Mouse (Mus musculus) heart, embryonic 11.5 days (tissue): ENCODE data around the gene Klhl6. TPM values are rescaled to one million over a fixed set of nuclear protein-coding genes. Genes with fewer than 3 reads are reported as not detected.
A peak's percentile ranks its signal among the peaks of the same experiment; 100 is the strongest.

ENCODE experiments used
- ATAC-seq: fragments of 200-750 bp; cut with Nextera tagmentation; replicated peaks from 2 replicates; pipeline ENCODE4 v1.8.0; 2017; ENCODE audit warnings: moderate library complexity; ENCODE audit not compliant: insufficient number of reproducible peaks, low FRiP score, low TSS enrichment
- H3K27ac ChIP-seq: fragments of 300-500 bp; sonication (generic); 2 replicates; pipeline ENCODE4 v1.5.1; 2014; ENCODE audit warnings: mild to moderate bottlenecking, low read depth, low read length
- H3K27me3 ChIP-seq: fragments of 300-500 bp; sonication (generic); 2 replicates; pipeline ENCODE4 v1.6.1; 2014; ENCODE audit warnings: mild to moderate bottlenecking, low read length, mixed read lengths; ENCODE audit not compliant: control insufficient read depth, insufficient read depth
- H3K36me3 ChIP-seq: fragments of 300-500 bp; sonication (generic); 2 replicates; pipeline ENCODE4 v1.6.1; 2014; ENCODE audit warnings: mild to moderate bottlenecking, low read length, moderate library complexity, mixed read lengths; ENCODE audit not compliant: control insufficient read depth, insufficient read depth
- H3K4me1 ChIP-seq: fragments of 300-500 bp; sonication (generic); 2 replicates; pipeline ENCODE4 v1.6.1; 2014; ENCODE audit warnings: low read length; ENCODE audit not compliant: control insufficient read depth, insufficient read depth
- H3K4me2 ChIP-seq: fragments of 300-500 bp; sonication (generic); 2 replicates; pipeline ENCODE4 v1.6.1; 2014; ENCODE audit warnings: mild to moderate bottlenecking, moderate library complexity
- H3K4me3 ChIP-seq: fragments of 300-500 bp; sonication (generic); 2 replicates; pipeline ENCODE4 v1.5.1; 2014; ENCODE audit warnings: low read depth, low read length
- H3K9ac ChIP-seq: fragments of 300-500 bp; sonication (generic); 2 replicates; pipeline ENCODE4 v1.6.1; 2014; ENCODE audit warnings: mild to moderate bottlenecking, low read depth, low read length, moderate library complexity
- H3K9me3 ChIP-seq: fragments of 300-500 bp; sonication (generic); replicated peaks from 2 replicates; pipeline ENCODE4 v1.6.1; 2016; ENCODE audit warnings: low read length; ENCODE audit not compliant: control insufficient read depth
- WGBS: fragments of 180-500 bp; shearing (Covaris S2); extraction: QIAGEN DNeasy Blood & Tissue Kit; methylation state at CpG from one replicate; pipeline ENCODE4 v1.1.7; 2014; ENCODE audit not compliant: insufficient replicate concordance; 5-methylcytosine and 5-hydroxymethylcytosine counted together
- polyA plus RNA-seq: library from polyadenylated mRNA; unstranded; fragments of >200 nt; fragmentation: Nextera tagmentation; extraction: Ambion mirVana; gene quantifications from 2 replicates; pipeline ENCODE4 v1.2.1, GENCODE M21; 2014

Gene Klhl6
- polyA plus RNA-seq, 1 experiment from 2014 or later: 29.2 TPM

DNA sequence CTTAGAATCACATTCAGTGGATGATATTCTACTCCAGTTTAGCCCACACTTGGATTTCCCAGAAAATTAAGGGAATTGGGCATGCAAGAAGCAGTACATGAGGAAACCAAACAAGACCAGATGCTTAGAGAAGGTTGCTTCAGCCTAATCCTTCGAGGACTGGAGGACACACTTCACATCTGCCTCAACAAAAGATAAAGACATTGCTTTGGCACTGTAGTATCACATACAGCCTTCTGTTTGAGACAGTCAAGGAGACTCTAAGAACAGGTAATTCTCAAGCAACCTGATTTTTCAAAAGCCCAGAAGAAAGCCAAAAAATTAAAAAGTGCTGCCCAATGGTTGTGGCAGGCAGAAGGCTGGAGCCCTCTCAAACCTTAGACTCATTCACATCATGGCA is 16.4 kb downstream of the Klhl6 start:
- no peaks in the 10 kb centered on the region for H3K9me3 ChIP-seq
- no peak for ATAC-seq
- no peak overlapping the region for H3K9ac ChIP-seq
- H3K36me3 ChIP-seq: no peaks in the 10 kb centered on the region
- H3K27ac ChIP-seq: no peak overlapping the region
- no peaks in the 10 kb centered on the region for H3K27me3 ChIP-seq
- H3K4me2 ChIP-seq: no peak overlapping the region
- no peak overlapping the region for H3K4me3 ChIP-seq
- no peaks in the 10 kb centered on the region for H3K4me1 ChIP-seq
- 50% methylated on average over 1 of the region's 1 CpGs for WGBS

DNA sequence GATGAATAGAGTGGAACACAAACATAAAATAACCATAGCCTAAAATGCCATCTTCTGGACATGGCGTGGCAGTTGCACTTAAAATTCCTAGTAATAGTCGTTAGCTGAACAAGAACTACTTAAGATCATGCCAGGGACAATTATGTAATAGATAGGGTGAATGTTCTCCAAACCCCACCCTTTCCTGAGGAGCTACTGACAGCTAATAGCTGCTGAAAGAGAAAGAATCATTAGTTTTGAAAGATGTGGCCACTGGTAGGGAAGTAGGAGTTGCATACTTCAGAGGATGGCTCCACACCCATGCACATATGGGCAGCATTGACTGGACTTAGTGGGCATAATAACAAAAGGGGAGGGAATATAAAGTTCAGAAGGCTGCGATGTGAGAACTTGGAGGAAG is 19.9 kb downstream of the Klhl6 start:
- Histone ChIP-seq H3K9me3 (no peaks in the 10 kb centered on the region), H3K36me3 (no peaks in the 10 kb centered on the region), H3K4me2 (no peak overlapping the region), H3K4me3 (no peak overlapping the region), H3K27me3 (no peaks in the 10 kb centered on the region), H3K4me1 (no peaks in the 10 kb centered on the region; the same call in 1 of the 2 replicates), H3K9ac (no peak overlapping the region), H3K27ac (no peak overlapping the region)
- ATAC-seq: no peak
- 75% methylated on average over 3 of the region's 3 CpGs for WGBS

DNA sequence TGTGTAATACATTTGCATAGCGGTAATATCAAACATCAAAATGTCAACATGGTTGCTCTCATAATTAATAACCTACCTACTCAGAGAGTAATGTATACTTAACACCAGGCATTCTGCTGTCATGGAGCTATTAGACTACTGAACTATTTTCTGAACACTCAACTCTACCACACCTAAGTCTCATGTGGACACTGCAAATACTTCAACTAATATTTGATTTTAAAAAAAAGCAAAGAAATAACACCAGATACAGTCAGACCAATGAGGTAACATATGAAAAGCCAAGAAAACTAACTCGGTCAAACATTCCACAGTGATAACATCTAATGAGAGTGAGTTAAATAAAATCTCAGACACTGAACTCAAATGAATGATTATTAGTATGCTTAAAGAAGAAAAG is 21.8 kb downstream of the Klhl6 start:
- no peak for ATAC-seq
- H3K27ac ChIP-seq: 0 out of 2 replicates have a peak overlapping the region, but pooled peaks have one; percentile 32
- H3K4me1 ChIP-seq: no peaks in the 10 kb centered on the region; the same call in 1 of the 2 replicates
- H3K4me3 ChIP-seq: no peak overlapping the region
- H3K4me2 ChIP-seq: no peak overlapping the region
- H3K9me3 ChIP-seq: no peaks in the 10 kb centered on the region
- H3K36me3 ChIP-seq: no peaks in the 10 kb centered on the region
- 85% methylated on average over 2 of the region's 2 CpGs for WGBS
- H3K9ac ChIP-seq: no peak overlapping the region
- no peaks in the 10 kb centered on the region for H3K27me3 ChIP-seq

DNA sequence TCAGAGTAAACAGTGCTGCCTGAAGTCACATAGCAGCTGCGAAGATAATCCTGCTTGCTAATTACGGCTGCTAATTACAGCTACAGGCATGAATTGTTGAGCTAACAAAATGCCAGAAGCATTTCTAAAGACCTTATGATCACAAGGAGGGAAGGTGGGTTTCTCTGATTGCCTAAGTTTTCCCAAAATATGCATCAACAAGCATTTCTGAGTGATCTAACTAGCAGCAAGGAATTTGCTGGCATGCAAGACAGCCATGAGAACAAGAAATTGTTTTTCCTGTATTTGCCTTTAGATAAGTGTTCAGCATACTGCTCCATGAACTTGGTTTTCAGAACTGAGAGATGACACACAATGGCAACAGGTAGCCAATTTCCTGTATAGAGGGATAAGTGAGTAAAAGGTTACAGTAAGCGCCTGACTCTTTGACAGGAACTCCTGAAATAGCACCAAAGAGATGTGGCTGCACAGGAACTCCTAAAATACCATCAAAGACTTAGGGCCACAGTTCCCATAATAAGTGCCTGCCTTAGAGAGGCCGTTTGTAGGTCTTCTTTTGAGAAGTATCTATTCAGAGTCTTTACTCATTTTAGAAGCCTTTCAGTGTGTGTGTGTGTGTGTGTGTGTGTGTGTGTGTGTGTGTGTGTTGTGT is 22.3 kb downstream of the Klhl6 start:
- 42% methylated on average over 4 of the region's 4 CpGs for WGBS
- H3K9ac ChIP-seq: no peak overlapping the region
- no peaks in the 10 kb centered on the region; the same call in 1 of the 2 replicates for H3K4me1 ChIP-seq
- H3K4me3 ChIP-seq: no peak overlapping the region
- H3K27ac ChIP-seq: peak overlapping the region; percentile 32; the same call in 1 of the 2 replicates
- no peaks in the 10 kb centered on the region for H3K36me3 ChIP-seq
- H3K27me3 ChIP-seq: no peaks in the 10 kb centered on the region
- no peak overlapping the region for H3K4me2 ChIP-seq
- no peak for ATAC-seq
- H3K9me3 ChIP-seq: no peaks in the 10 kb centered on the region

DNA sequence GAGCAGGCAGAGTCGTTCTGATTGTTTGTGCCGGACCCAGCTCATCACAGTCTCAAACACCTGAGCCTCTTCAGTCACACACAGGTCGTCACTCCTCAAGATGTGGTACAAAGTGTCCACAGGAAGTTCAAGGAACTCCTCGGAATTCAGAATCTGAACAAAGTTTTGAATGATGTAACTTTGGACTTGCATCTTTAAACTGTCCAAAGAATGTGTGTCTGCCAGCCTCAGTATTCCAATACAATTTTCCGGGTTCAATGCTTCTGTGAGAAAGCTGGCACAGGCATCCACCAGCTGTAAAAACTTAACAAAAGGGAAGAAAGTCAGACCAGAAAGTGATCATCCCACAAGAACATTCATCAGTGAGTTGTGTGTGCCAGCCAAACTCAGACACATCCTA is 25.8 kb downstream of the Klhl6 start:
- H3K4me2 ChIP-seq: no peak overlapping the region
- no peaks in the 10 kb centered on the region for H3K27me3 ChIP-seq
- H3K9me3 ChIP-seq: no peaks in the 10 kb centered on the region
- whole genome bisulfite sequencing: 78% methylated on average over 5 of the region's 5 CpGs
- peaks cover 3% of the 10 kb centered on the region; the same call in 1 of the 2 replicates for H3K36me3 ChIP-seq
- no peak overlapping the region for H3K4me3 ChIP-seq
- H3K4me1 ChIP-seq: no peaks in the 10 kb centered on the region; the same call in 1 of the 2 replicates
- no peak overlapping the region for H3K9ac ChIP-seq
- no peak overlapping the region for H3K27ac ChIP-seq
- no peak for ATAC-seq

DNA sequence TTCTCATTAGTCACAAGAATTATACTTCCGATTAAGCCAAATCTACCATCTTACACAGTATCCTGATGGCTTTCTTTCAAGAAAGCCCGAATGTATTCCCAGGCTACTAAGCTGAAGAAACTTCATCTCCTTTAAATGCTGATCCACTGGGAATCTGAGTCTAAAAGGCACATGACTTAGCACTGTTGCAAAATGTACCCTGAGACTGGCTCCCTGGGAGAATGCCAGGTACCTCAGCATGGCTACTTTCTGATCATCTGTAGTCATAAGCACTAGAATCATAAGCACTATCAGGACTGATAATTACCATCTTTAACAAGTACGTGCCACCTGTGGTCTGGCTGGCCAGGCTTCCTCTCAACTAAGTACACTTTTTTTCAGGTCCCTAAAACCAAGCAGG is 35.5 kb downstream of the Klhl6 start:
- Histone ChIP-seq H3K9ac (no peak overlapping the region), H3K4me2 (no peak overlapping the region), H3K27ac (no peak overlapping the region), H3K9me3 (no peaks in the 10 kb centered on the region), H3K36me3 (peaks cover 7% of the 10 kb centered on the region), H3K4me1 (peaks cover 6% of the 10 kb centered on the region), H3K27me3 (no peaks in the 10 kb centered on the region), H3K4me3 (no peak overlapping the region)
- ATAC-seq: no peak
- 83% methylated on average over 3 of the region's 3 CpGs for WGBS

DNA sequence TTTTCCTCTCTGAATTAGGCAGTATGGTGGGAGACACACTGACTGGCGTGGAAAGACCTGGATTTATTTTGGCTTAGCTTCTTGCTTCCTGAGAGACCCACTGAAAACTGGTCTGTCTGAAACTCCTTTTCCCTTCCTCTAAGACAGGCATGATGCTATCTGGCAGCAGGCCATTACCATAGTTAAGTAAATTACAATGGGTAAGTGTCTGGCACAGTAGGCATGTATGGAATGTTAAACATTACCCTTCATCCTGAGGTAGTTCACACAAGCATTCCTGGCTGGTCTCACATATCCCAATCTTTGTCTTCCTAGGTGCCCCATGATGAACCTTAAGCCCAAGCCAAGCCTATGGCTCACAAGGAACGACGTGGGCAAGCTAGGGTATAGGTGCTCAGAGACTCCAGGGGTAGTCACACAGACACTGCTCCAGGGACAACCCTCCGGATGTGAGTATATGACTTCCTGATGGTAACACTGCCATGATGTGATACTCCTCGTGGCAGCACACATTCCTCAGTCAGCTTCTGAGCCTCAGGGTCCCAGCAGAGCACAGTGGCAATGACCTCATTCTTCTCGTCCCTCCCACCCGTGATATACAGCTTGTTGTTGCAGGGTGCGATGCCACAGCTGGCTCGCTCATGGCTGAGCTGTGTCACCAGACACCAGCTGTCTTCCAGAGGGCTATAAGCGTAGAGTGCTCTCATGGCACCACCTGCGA is 36.1 kb downstream of the Klhl6 start:
- peaks cover 7% of the 10 kb centered on the region for H3K36me3 ChIP-seq
- 56% methylated on average over 11 of the region's 11 CpGs for WGBS
- no peak overlapping the region for H3K4me2 ChIP-seq
- peaks cover 6% of the 10 kb centered on the region for H3K4me1 ChIP-seq
- H3K27me3 ChIP-seq: no peaks in the 10 kb centered on the region
- peak; percentile 57 for ATAC-seq
- no peak overlapping the region for H3K9ac ChIP-seq
- H3K27ac ChIP-seq: peak overlapping the region; percentile 35; the same call in 1 of the 2 replicates
- no peaks in the 10 kb centered on the region for H3K9me3 ChIP-seq
- no peak overlapping the region for H3K4me3 ChIP-seq

DNA sequence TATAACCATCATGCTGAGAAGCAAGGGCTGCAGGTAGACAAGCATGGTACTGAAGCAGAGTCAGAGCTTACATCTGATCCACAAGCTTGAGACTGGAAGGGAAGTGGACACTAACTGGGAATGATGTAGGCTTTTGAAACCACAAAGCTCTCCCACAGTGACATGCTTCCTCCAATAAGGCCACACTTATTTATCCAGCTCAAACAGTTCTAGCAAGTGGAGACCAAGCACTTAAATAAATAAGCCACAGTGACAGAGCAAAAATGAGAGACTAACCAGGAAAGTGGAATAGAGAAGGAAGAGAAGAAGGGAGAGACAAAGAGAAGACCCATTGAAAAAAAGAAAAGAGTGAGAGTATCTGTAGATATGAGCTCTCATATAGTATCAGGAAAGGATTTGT is 62.0 kb downstream of the Klhl6 start:
- no peak for ATAC-seq
- H3K9ac ChIP-seq: no peak overlapping the region

DNA sequence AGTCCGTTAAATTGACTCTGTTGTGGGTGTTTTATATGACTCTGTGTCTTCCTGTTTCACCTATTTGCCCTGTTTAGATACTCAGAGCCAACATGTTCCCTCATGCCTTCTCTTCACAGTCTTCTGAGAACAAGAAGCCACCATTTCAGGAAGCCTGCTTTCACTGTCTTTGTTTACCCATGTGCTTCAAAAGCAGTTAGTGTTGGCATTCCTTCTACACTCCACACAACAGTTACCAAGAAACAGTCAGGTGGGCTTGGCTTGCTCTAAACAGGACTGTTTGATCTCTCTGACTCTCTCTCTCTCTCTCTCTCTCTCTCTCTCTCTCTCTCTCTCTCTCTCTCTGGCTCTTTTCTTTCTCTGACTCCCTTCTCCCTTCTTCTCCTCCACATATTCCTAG is 64.6 kb downstream of the Klhl6 start:
- no peak for ATAC-seq
- WGBS: 79% methylated on average over 1 of the region's 1 CpGs

More for the DNA sequence above, 62.0 kb downstream of the Klhl6 start:
- no peak overlapping the region for H3K4me2 ChIP-seq
- H3K27ac ChIP-seq: no peak overlapping the region
- no peaks in the 10 kb centered on the region for H3K9me3 ChIP-seq
- H3K4me1 ChIP-seq: no peaks in the 10 kb centered on the region
- no peaks in the 10 kb centered on the region for H3K27me3 ChIP-seq
- H3K36me3 ChIP-seq: no peaks in the 10 kb centered on the region
- H3K4me3 ChIP-seq: no peak overlapping the region

More for the DNA sequence above, 64.6 kb downstream of the Klhl6 start:
- Histone ChIP-seq H3K4me3 (no peak overlapping the region), H3K9me3 (no peaks in the 10 kb centered on the region), H3K4me1 (no peaks in the 10 kb centered on the region), H3K36me3 (no peaks in the 10 kb centered on the region), H3K27ac (no peak overlapping the region), H3K9ac (no peak overlapping the region), H3K4me2 (no peak overlapping the region), H3K27me3 (no peaks in the 10 kb centered on the region)
